Mouse (Mus musculus): ENCODE data around the gene Ovch2. TPM values are rescaled to one million over a fixed set of nuclear protein-coding genes. Genes with fewer than 3 reads are reported as not detected.

The Ovch2 gene
- polyA plus RNA-seq, 1 experiment from 2014 or later, result not detected

- no peak for TF ChIP-seq CTCF (IDR thresholded peaks at IDR 0.05; ENCODE audit: low read depth)
- no peak for DNase-seq (ENCODE audit: low spot score)
Observed at GRCm38 (mm10) chr7:107802138-107802537, 1.1 kb upstream of the Ovch2 start.

GRCm38 (mm10) chr7:107796500-107796899 is 4.5 kb downstream of the Ovch2 start:
- WGBS, result 77% methylated on average over 2 of the region's 2 CpGs
- H3K4me2 ChIP-seq (ENCODE audit: low read length), result no peak overlapping the region
- no peaks in the 10 kb centered on the region for H3K4me1 ChIP-seq (replicated peaks; ENCODE audit: insufficient read depth, low read length)
- no peak overlapping the region for H3K27ac ChIP-seq
- H3K27me3 ChIP-seq (ENCODE audit: insufficient read depth, low read length), result no peaks in the 10 kb centered on the region
- H3K9me3 ChIP-seq (replicated peaks; ENCODE audit: low read length), result no peaks in the 10 kb centered on the region
- DNase-seq (ENCODE audit: low spot score) (no peak), ATAC-seq (replicated peaks; ENCODE audit: low FRiP score, low read depth) (no peak)
- no peak overlapping the region for H3K9ac ChIP-seq (ENCODE audit: low read depth, low read length)
- H3K4me3 ChIP-seq (replicated peaks; ENCODE audit: low read depth, low read length), result no peak overlapping the region
- no peaks in the 10 kb centered on the region for H3K36me3 ChIP-seq (ENCODE audit: insufficient read depth, low read length)
- TF ChIP-seq CTCF (IDR thresholded peaks at IDR 0.05; ENCODE audit: low read depth), result no peak

More at GRCm38 (mm10) chr7:107802138-107802537, 1.1 kb upstream of the Ovch2 start:
- no peak for ATAC-seq (replicated peaks; ENCODE audit: low FRiP score, low read depth)
- no peaks in the 10 kb centered on the region for H3K9me3 ChIP-seq (replicated peaks; ENCODE audit: low read length)
- no peaks in the 10 kb centered on the region for H3K4me1 ChIP-seq (replicated peaks; ENCODE audit: insufficient read depth, low read length)
- no peak overlapping the region for H3K9ac ChIP-seq (ENCODE audit: low read depth, low read length)
- WGBS, result 48% methylated on average over 3 of the region's 3 CpGs
- H3K36me3 ChIP-seq (ENCODE audit: insufficient read depth, low read length), result no peaks in the 10 kb centered on the region
- no peak overlapping the region for H3K4me2 ChIP-seq (ENCODE audit: low read length)
- H3K27me3 ChIP-seq (ENCODE audit: insufficient read depth, low read length), result no peaks in the 10 kb centered on the region
- no peak overlapping the region for H3K27ac ChIP-seq
- no peak overlapping the region for H3K4me3 ChIP-seq (replicated peaks; ENCODE audit: low read depth, low read length)

GRCm38 (mm10) chr7:107787977-107788620 is 12.9 kb downstream of the Ovch2 start:
- no peak overlapping the region for H3K27ac ChIP-seq
- no peaks in the 10 kb centered on the region for H3K9me3 ChIP-seq (replicated peaks; ENCODE audit: low read length)
- no peaks in the 10 kb centered on the region for H3K36me3 ChIP-seq (ENCODE audit: insufficient read depth, low read length)
- ATAC-seq (replicated peaks; ENCODE audit: low FRiP score, low read depth), result no peak
- no peaks in the 10 kb centered on the region for H3K4me1 ChIP-seq (replicated peaks; ENCODE audit: insufficient read depth, low read length)
- WGBS, result 59% methylated on average over 3 of the region's 3 CpGs
- no peak overlapping the region for H3K4me2 ChIP-seq (ENCODE audit: low read length)
- H3K4me3 ChIP-seq (replicated peaks; ENCODE audit: low read depth, low read length), result no peak overlapping the region
- no peak overlapping the region for H3K9ac ChIP-seq (ENCODE audit: low read depth, low read length)
- no peaks in the 10 kb centered on the region for H3K27me3 ChIP-seq (ENCODE audit: insufficient read depth, low read length)
- peak; percentile 79 for TF ChIP-seq CTCF (IDR thresholded peaks at IDR 0.05; ENCODE audit: low read depth)
- DNase-seq (ENCODE audit: low spot score), result peak; percentile 52

- TF ChIP-seq CTCF (IDR thresholded peaks at IDR 0.05; ENCODE audit: low read depth), result peak; percentile 77
- no peak overlapping the region for H3K27ac ChIP-seq
- H3K27me3 ChIP-seq (ENCODE audit: insufficient read depth, low read length), result no peaks in the 10 kb centered on the region
- WGBS, result 47% methylated on average over 4 of the region's 4 CpGs
- H3K4me2 ChIP-seq (ENCODE audit: low read length), result no peak overlapping the region
- H3K36me3 ChIP-seq (ENCODE audit: insufficient read depth, low read length), result no peaks in the 10 kb centered on the region
- H3K9me3 ChIP-seq (replicated peaks; ENCODE audit: low read length), result no peaks in the 10 kb centered on the region
- DNase-seq (ENCODE audit: low spot score) (peak; percentile 47), ATAC-seq (replicated peaks; ENCODE audit: low FRiP score, low read depth) (no peak)
- H3K9ac ChIP-seq (ENCODE audit: low read depth, low read length), result no peak overlapping the region
- no peaks in the 10 kb centered on the region for H3K4me1 ChIP-seq (replicated peaks; ENCODE audit: insufficient read depth, low read length)
- H3K4me3 ChIP-seq (replicated peaks; ENCODE audit: low read depth, low read length), result no peak overlapping the region
Observed at GRCm38 (mm10) chr7:107779611-107780010, 21.4 kb downstream of the Ovch2 start.

GRCm38 (mm10) chr7:107778216-107778615 is 22.8 kb downstream of the Ovch2 start:
- DNase-seq (ENCODE audit: low spot score) (no peak), ATAC-seq (replicated peaks; ENCODE audit: low FRiP score, low read depth) (no peak)
- H3K27me3 ChIP-seq (ENCODE audit: insufficient read depth, low read length), result no peaks in the 10 kb centered on the region
- TF ChIP-seq CTCF (IDR thresholded peaks at IDR 0.05; ENCODE audit: low read depth), result no peak
- no peak overlapping the region for H3K27ac ChIP-seq
- WGBS, result 80% methylated on average over 1 of the region's 1 CpGs
- H3K9ac ChIP-seq (ENCODE audit: low read depth, low read length), result no peak overlapping the region
- H3K9me3 ChIP-seq (replicated peaks; ENCODE audit: low read length), result no peaks in the 10 kb centered on the region
- H3K4me3 ChIP-seq (replicated peaks; ENCODE audit: low read depth, low read length), result no peak overlapping the region
- H3K36me3 ChIP-seq (ENCODE audit: insufficient read depth, low read length), result no peaks in the 10 kb centered on the region
- H3K4me1 ChIP-seq (replicated peaks; ENCODE audit: insufficient read depth, low read length), result no peaks in the 10 kb centered on the region
- no peak overlapping the region for H3K4me2 ChIP-seq (ENCODE audit: low read length)

GRCm38 (mm10) chr7:107770812-107771211 is 30.2 kb downstream of the Ovch2 start:
- no peak overlapping the region for H3K4me3 ChIP-seq (replicated peaks; ENCODE audit: low read depth, low read length)
- ATAC-seq (replicated peaks; ENCODE audit: low FRiP score, low read depth) (no peak), DNase-seq (ENCODE audit: low spot score) (no peak)
- no peaks in the 10 kb centered on the region for H3K9me3 ChIP-seq (replicated peaks; ENCODE audit: low read length)
- no peaks in the 10 kb centered on the region for H3K36me3 ChIP-seq (ENCODE audit: insufficient read depth, low read length)
- H3K27ac ChIP-seq, result no peak overlapping the region
- no peak overlapping the region for H3K4me2 ChIP-seq (ENCODE audit: low read length)
- TF ChIP-seq CTCF (IDR thresholded peaks at IDR 0.05; ENCODE audit: low read depth), result no peak
- WGBS, result 54% methylated on average over 6 of the region's 6 CpGs
- no peak overlapping the region for H3K9ac ChIP-seq (ENCODE audit: low read depth, low read length)
- H3K4me1 ChIP-seq (replicated peaks; ENCODE audit: insufficient read depth, low read length), result no peaks in the 10 kb centered on the region
- no peaks in the 10 kb centered on the region for H3K27me3 ChIP-seq (ENCODE audit: insufficient read depth, low read length)
